Mouse (Mus musculus) stomach, postnatal 0 days (tissue): ENCODE data around the gene Asb4.

Experiments used
- CTCF ChIP-seq: IDR thresholded peaks from 2 replicates; pipeline ENCODE4 v1.5.1; 2016; ENCODE audit warnings: antibody characterized with exemption, low read depth, mild to moderate bottlenecking, moderate library complexity
- EP300 ChIP-seq: optimal IDR thresholded peaks from 2 replicates; pipeline ENCODE3; 2016; ENCODE audit warnings: antibody characterized with exemption

DNA sequence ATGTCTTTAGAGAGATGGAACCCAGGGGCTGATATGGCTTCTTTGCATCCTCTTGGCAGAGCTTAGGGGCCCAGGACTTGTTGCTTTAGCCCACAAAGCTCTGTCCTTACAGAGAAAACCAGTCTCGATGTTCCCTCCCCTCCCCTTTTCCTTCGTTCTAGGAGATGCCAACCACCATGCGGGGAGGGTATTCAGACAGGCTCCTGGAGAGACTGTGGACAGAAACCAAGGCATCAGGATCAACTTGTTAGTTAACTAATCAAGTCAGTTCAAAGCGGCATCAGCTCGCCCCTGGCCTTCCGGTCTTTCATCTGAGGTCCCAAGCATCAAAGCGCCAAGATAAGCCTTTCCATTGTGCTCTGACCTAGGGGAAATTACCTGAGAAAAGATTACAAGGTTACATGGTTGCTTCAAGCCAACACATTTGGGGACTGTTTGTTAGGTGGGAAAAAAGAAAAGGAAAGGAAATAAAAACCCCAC, 2.0 kb downstream of the Asb4 start:
- TF ChIP-seq CTCF (no peak), EP300 (no peak)
